Mouse (Mus musculus) kidney, postnatal 0 days (tissue): ENCODE data around the gene Fam168b. TPM values are rescaled to one million over a fixed set of nuclear protein-coding genes. Genes with fewer than 3 reads are reported as not detected.

Experiments used
- ATAC-seq: fragments of 200-750 bp; cut with Nextera tagmentation; replicated peaks from 2 replicates; pipeline ENCODE4 v1.8.0; 2017; ENCODE audit warnings: low read depth, moderate number of reproducible peaks, moderate TSS enrichment, moderate library complexity; ENCODE audit not compliant: low FRiP score
- DNase-seq: peaks from one replicate; pipeline ENCODE4 v3.0.0-alpha.2; 2016; ENCODE audit warnings: low spot score
- H3K27ac ChIP-seq: fragments of 300-500 bp; sonication (generic); 2 replicates; pipeline ENCODE4 v1.5.1; 2014; ENCODE audit warnings: mild to moderate bottlenecking
- H3K27me3 ChIP-seq: fragments of 300-500 bp; sonication (generic); 2 replicates; pipeline ENCODE4 v1.6.1; 2014; ENCODE audit warnings: low read length, mixed read lengths; ENCODE audit not compliant: insufficient read depth
- H3K36me3 ChIP-seq: fragments of 300-500 bp; sonication (generic); 2 replicates; pipeline ENCODE4 v1.6.1; 2014; ENCODE audit warnings: low read length, mixed read lengths; ENCODE audit not compliant: insufficient read depth
- H3K4me1 ChIP-seq: fragments of 300-500 bp; sonication (generic); replicated peaks from 2 replicates; pipeline ENCODE4 v1.6.1; 2014; ENCODE audit warnings: antibody characterized with exemption, low read length, mixed read lengths; ENCODE audit not compliant: insufficient read depth
- H3K4me2 ChIP-seq: fragments of 300-500 bp; sonication (generic); 2 replicates; pipeline ENCODE4 v1.6.1; 2014; ENCODE audit warnings: mild to moderate bottlenecking, low read length, moderate library complexity, mixed read lengths
- H3K4me3 ChIP-seq: fragments of 300-500 bp; sonication (generic); replicated peaks from 2 replicates; pipeline ENCODE4 v1.5.1; 2014; ENCODE audit warnings: low read depth, low read length
- H3K9ac ChIP-seq: fragments of 300-500 bp; sonication (generic); 2 replicates; pipeline ENCODE4 v1.6.1; 2014; ENCODE audit warnings: low read depth, low read length
- H3K9me3 ChIP-seq: fragments of 300-500 bp; sonication (generic); replicated peaks from 2 replicates; pipeline ENCODE4 v1.6.1; 2016; ENCODE audit warnings: low read length, inconsistent platforms, mixed read lengths
- CTCF ChIP-seq: IDR thresholded peaks from 2 replicates; pipeline ENCODE4 v1.5.1; 2016; ENCODE audit warnings: antibody characterized with exemption, low read depth, mild to moderate bottlenecking, moderate library complexity
- WGBS: fragments of 180-500 bp; shearing (Covaris S2); extraction: QIAGEN DNeasy Blood & Tissue Kit; methylation state at CpG from one replicate; pipeline ENCODE4 v1.1.7; 2014; 5-methylcytosine and 5-hydroxymethylcytosine counted together
- polyA plus RNA-seq: library from polyadenylated mRNA; unstranded; fragments of >200 nt; fragmentation: Nextera tagmentation; extraction: Ambion mirVana; gene quantifications from 2 replicates; pipeline ENCODE4 v1.2.1, GENCODE M21; 2015

Gene Fam168b
- polyA plus RNA-seq, 1 experiment from 2014 or later = 47.2 TPM

GRCm38 (mm10) chr1:34855056-34855739, 12.3 kb upstream of the Fam168b start:
- Histone ChIP-seq H3K9ac (no peak overlapping the region), H3K4me2 (no peak overlapping the region), H3K36me3 (no peaks in the 10 kb centered on the region), H3K4me1 (peaks cover 19% of the 10 kb centered on the region; the same call in 1 of the 2 replicates), H3K27me3 (no peaks in the 10 kb centered on the region), H3K4me3 (no peak overlapping the region), H3K9me3 (no peaks in the 10 kb centered on the region), H3K27ac (no peak overlapping the region)
- ATAC-seq (no peak; the same call in 1 of the 2 replicates), DNase-seq (no peak)
- 51% methylated on average over 12 of the region's 12 CpGs for WGBS
- no peak for TF ChIP-seq CTCF

GRCm38 (mm10) chr1:34853786-34854185, 10.9 kb upstream of the Fam168b start:
- H3K4me3 ChIP-seq = no peak overlapping the region
- no peaks in the 10 kb centered on the region for H3K36me3 ChIP-seq
- H3K27me3 ChIP-seq = no peaks in the 10 kb centered on the region
- TF ChIP-seq CTCF = no peak
- peaks cover 19% of the 10 kb centered on the region; the same call in 1 of the 2 replicates for H3K4me1 ChIP-seq
- ATAC-seq (no peak), DNase-seq (no peak)
- H3K9me3 ChIP-seq = no peaks in the 10 kb centered on the region
- H3K4me2 ChIP-seq = no peak overlapping the region
- H3K27ac ChIP-seq = no peak overlapping the region
- no peak overlapping the region for H3K9ac ChIP-seq
- WGBS = 79% methylated on average over 2 of the region's 2 CpGs

GRCm38 (mm10) chr1:34852116-34852878, 9.4 kb upstream of the Fam168b start:
- Histone ChIP-seq H3K27ac (peak overlapping the region; percentile 47; the same call in 1 of the 2 replicates), H3K36me3 (no peaks in the 10 kb centered on the region), H3K27me3 (no peaks in the 10 kb centered on the region), H3K4me2 (peak overlapping the region; percentile 44; the same call in 1 of the 2 replicates), H3K4me1 (peaks cover 19% of the 10 kb centered on the region; the same call in 1 of the 2 replicates), H3K9ac (0 out of 2 replicates have a peak overlapping the region, but pooled peaks have one; percentile 35), H3K4me3 (no peak overlapping the region), H3K9me3 (no peaks in the 10 kb centered on the region)
- TF ChIP-seq CTCF = no peak
- 57% methylated on average over 11 of the region's 11 CpGs for WGBS
- DNase-seq (no peak), ATAC-seq (no peak)

GRCm38 (mm10) chr1:34851562-34851961, 8.7 kb upstream of the Fam168b start:
- 19% methylated on average over 6 of the region's 6 CpGs for WGBS
- Histone ChIP-seq H3K9me3 (no peaks in the 10 kb centered on the region), H3K27ac (peak overlapping the region; percentile 47; the same call in 1 of the 2 replicates), H3K36me3 (no peaks in the 10 kb centered on the region), H3K4me1 (peaks cover 19% of the 10 kb centered on the region; the same call in 1 of the 2 replicates), H3K4me3 (no peak overlapping the region), H3K4me2 (peak overlapping the region; percentile 44), H3K9ac (peak overlapping the region; percentile 35; the same call in 1 of the 2 replicates), H3K27me3 (no peaks in the 10 kb centered on the region)
- TF ChIP-seq CTCF = no peak
- DNase-seq = peak; percentile 59
- ATAC-seq = 0 out of 2 replicates have a peak, but pooled peaks have one; percentile 11

GRCm38 (mm10) chr1:34850343-34851136, 7.7 kb upstream of the Fam168b start:
- H3K27ac ChIP-seq = no peak overlapping the region
- H3K36me3 ChIP-seq = no peaks in the 10 kb centered on the region
- peak overlapping the region; percentile 84 for H3K9ac ChIP-seq
- H3K4me1 ChIP-seq = peaks cover 19% of the 10 kb centered on the region; the same call in 1 of the 2 replicates
- H3K27me3 ChIP-seq = no peaks in the 10 kb centered on the region
- peak; percentile 45 for DNase-seq
- ATAC-seq = peak; percentile 47
- peak overlapping the region; percentile 64 for H3K4me3 ChIP-seq
- 42% methylated on average over 10 of the region's 11 CpGs for WGBS
- H3K9me3 ChIP-seq = no peaks in the 10 kb centered on the region
- H3K4me2 ChIP-seq = peak overlapping the region; percentile 90
- no peak for TF ChIP-seq CTCF
